Mouse (Mus musculus) left cerebral cortex, adult 6 months (tissue): ENCODE data around the gene Xpa. TPM values are rescaled to one million over a fixed set of nuclear protein-coding genes. Genes with fewer than 3 reads are reported as not detected.

Source experiments
- long read RNA-seq, 2 experiments: library from polyadenylated mRNA; unstranded; transcript quantifications; one replicate each; pipeline ENCODE4 v2.0.0; 2019 to 2020
- polyA plus RNA-seq: library from polyadenylated mRNA; unstranded; fragments of <200 nt; fragmentation: Nextera tagmentation; gene quantifications from 2 replicates; pipeline ENCODE4 v1.2.3, GENCODE M21; 2021

The Xpa gene
- polyA plus RNA-seq = 22.8 and 24.1 TPM in 2 replicates
- long read RNA-seq, experiment 1, partial matches to known transcripts = 1 of 16 reads
- long read RNA-seq, experiment 1, other reads (novel, unspliced or antisense) = 9 of 16 reads
- long read RNA-seq, experiment 2, transcript Xpa-201 (6 exons, 955 nt) = minor isoform, 6 of 18 reads
- long read RNA-seq, experiment 2, transcript Xpa-206 (5 exons, 903 nt) = major isoform, 7 of 18 reads
- long read RNA-seq, experiment 2, partial matches to known transcripts = 1 of 18 reads
- long read RNA-seq, experiment 2, other reads (novel, unspliced or antisense) = 3 of 18 reads

GRCm38 (mm10) chr4:46195781-46196487, at the start of gene Xpa:
TSS of gene Xpa (minus strand) at chr4:46196311.

GRCm38 (mm10) chr4:46138287-46139222, 57.6 kb downstream of the Xpa start, which contains the start of the genes Ncbp1 and Tstd2:
TSS of gene Ncbp1 (plus strand) at chr4:46138613.
TSS of gene Tstd2 (minus strand) at chr4:46138694.

Other genes starting within 250 kb of the Xpa start
- gene Tdrd7, start 231.0 kb downstream of the Xpa start, polyA plus RNA-seq = 10.5 and 15.8 TPM in 2 replicates
- gene Tmod1, start 157.4 kb downstream of the Xpa start, polyA plus RNA-seq = 35.0 and 36.9 TPM in 2 replicates
- 24.1 and 26.1 TPM in 2 replicates for gene Ncbp1, start 57.7 kb downstream of the Xpa start, polyA plus RNA-seq
- 8.5 and 9.1 TPM in 2 replicates for gene Tstd2, start 57.6 kb downstream of the Xpa start, polyA plus RNA-seq
- gene Foxe1, start 147.3 kb upstream of the Xpa start, polyA plus RNA-seq = not detected in 2 replicates
- gene Trmo, start 193.1 kb upstream of the Xpa start, polyA plus RNA-seq = 4.3 and 4.7 TPM in 2 replicates
- gene Hemgn, start 217.2 kb upstream of the Xpa start, polyA plus RNA-seq = not detected in 2 replicates